Mouse (Mus musculus): ENCODE results near the gene Popdc3. TPM values are rescaled to one million over a fixed set of nuclear protein-coding genes. Genes with fewer than 3 reads are reported as not detected.

The Popdc3 gene
- polyA plus RNA-seq, 1 experiment from 2014 or later, result 0.44 TPM

- no peak overlapping the region for H3K4me2 ChIP-seq (ENCODE audit: low read length)
- DNase-seq (ENCODE audit: low spot score) (no peak), ATAC-seq (no peak)
- WGBS, result 88% methylated on average over 2 of the region's 2 CpGs
- no peaks in the 10 kb centered on the region for H3K36me3 ChIP-seq (ENCODE audit: control insufficient read depth, insufficient read depth, low read length)
- no peaks in the 10 kb centered on the region for H3K9me3 ChIP-seq (replicated peaks; ENCODE audit: control insufficient read depth, low read length)
- H3K4me1 ChIP-seq (ENCODE audit: control insufficient read depth, insufficient read depth, low read length), result no peaks in the 10 kb centered on the region
- H3K27ac ChIP-seq (ENCODE audit: low read depth, low read length), result no peak overlapping the region
- H3K4me3 ChIP-seq (ENCODE audit: low read depth, low read length), result no peak overlapping the region
- no peak overlapping the region for H3K9ac ChIP-seq (ENCODE audit: low read length)
- H3K27me3 ChIP-seq (replicated peaks; ENCODE audit: control insufficient read depth, insufficient read depth, low read length), result no peaks in the 10 kb centered on the region
Observed at GRCm38 (mm10) chr10:45185457-45185856, 7.6 kb downstream of the Popdc3 start.

- ATAC-seq, result no peak
- no peaks in the 10 kb centered on the region for H3K36me3 ChIP-seq (ENCODE audit: control insufficient read depth, insufficient read depth, low read length)
- peaks cover 2% of the 10 kb centered on the region; the same call in 1 of the 2 replicates for H3K4me1 ChIP-seq (ENCODE audit: control insufficient read depth, insufficient read depth, low read length)
- no peak overlapping the region for H3K4me2 ChIP-seq (ENCODE audit: low read length)
- no peaks in the 10 kb centered on the region for H3K27me3 ChIP-seq (replicated peaks; ENCODE audit: control insufficient read depth, insufficient read depth, low read length)
- 69% methylated on average over 14 of the region's 14 CpGs for WGBS
- H3K9me3 ChIP-seq (replicated peaks; ENCODE audit: control insufficient read depth, low read length), result no peaks in the 10 kb centered on the region
- no peak overlapping the region for H3K27ac ChIP-seq (ENCODE audit: low read depth, low read length)
- H3K4me3 ChIP-seq (ENCODE audit: low read depth, low read length), result no peak overlapping the region
- peak; percentile 5 for DNase-seq (ENCODE audit: low spot score)
- no peak overlapping the region for H3K9ac ChIP-seq (ENCODE audit: low read length)
Observed at GRCm38 (mm10) chr10:45193330-45194310, 15.7 kb downstream of the Popdc3 start.

GRCm38 (mm10) chr10:45194531-45194930, 16.6 kb downstream of the Popdc3 start:
- 88% methylated on average over 5 of the region's 5 CpGs for WGBS
- Histone ChIP-seq H3K27me3 (replicated peaks; ENCODE audit: control insufficient read depth, insufficient read depth, low read length) (no peaks in the 10 kb centered on the region), H3K9me3 (replicated peaks; ENCODE audit: control insufficient read depth, low read length) (no peaks in the 10 kb centered on the region), H3K4me3 (ENCODE audit: low read depth, low read length) (no peak overlapping the region), H3K4me2 (ENCODE audit: low read length) (no peak overlapping the region), H3K27ac (ENCODE audit: low read depth, low read length) (no peak overlapping the region), H3K36me3 (ENCODE audit: control insufficient read depth, insufficient read depth, low read length) (no peaks in the 10 kb centered on the region), H3K4me1 (ENCODE audit: control insufficient read depth, insufficient read depth, low read length) (peaks cover 2% of the 10 kb centered on the region; the same call in 1 of the 2 replicates), H3K9ac (ENCODE audit: low read length) (no peak overlapping the region)
- no peak for ATAC-seq
- no peak for DNase-seq (ENCODE audit: low spot score)

- WGBS, result 51% methylated on average over 1 of the region's 1 CpGs
- no peak for ATAC-seq
Observed at GRCm38 (mm10) chr10:45204582-45204981, 26.7 kb downstream of the Popdc3 start.

GRCm38 (mm10) chr10:45210201-45210600, 32.3 kb downstream of the Popdc3 start:
- Histone ChIP-seq H3K36me3 (ENCODE audit: control insufficient read depth, insufficient read depth, low read length) (no peaks in the 10 kb centered on the region), H3K4me2 (ENCODE audit: low read length) (no peak overlapping the region), H3K27ac (ENCODE audit: low read depth, low read length) (no peak overlapping the region), H3K4me1 (ENCODE audit: control insufficient read depth, insufficient read depth, low read length) (no peaks in the 10 kb centered on the region), H3K4me3 (ENCODE audit: low read depth, low read length) (no peak overlapping the region), H3K9me3 (replicated peaks; ENCODE audit: control insufficient read depth, low read length) (no peaks in the 10 kb centered on the region), H3K27me3 (replicated peaks; ENCODE audit: control insufficient read depth, insufficient read depth, low read length) (no peaks in the 10 kb centered on the region), H3K9ac (ENCODE audit: low read length) (no peak overlapping the region)
- ATAC-seq, result no peak
- no peak for DNase-seq (ENCODE audit: low spot score)

More at GRCm38 (mm10) chr10:45204582-45204981, 26.7 kb downstream of the Popdc3 start:
- Histone ChIP-seq H3K27ac (ENCODE audit: low read depth, low read length) (no peak overlapping the region), H3K27me3 (replicated peaks; ENCODE audit: control insufficient read depth, insufficient read depth, low read length) (no peaks in the 10 kb centered on the region), H3K9me3 (replicated peaks; ENCODE audit: control insufficient read depth, low read length) (no peaks in the 10 kb centered on the region), H3K4me3 (ENCODE audit: low read depth, low read length) (no peak overlapping the region), H3K36me3 (ENCODE audit: control insufficient read depth, insufficient read depth, low read length) (no peaks in the 10 kb centered on the region), H3K9ac (ENCODE audit: low read length) (no peak overlapping the region), H3K4me1 (ENCODE audit: control insufficient read depth, insufficient read depth, low read length) (no peaks in the 10 kb centered on the region), H3K4me2 (ENCODE audit: low read length) (no peak overlapping the region)
- no peak for DNase-seq (ENCODE audit: low spot score)

- Histone ChIP-seq H3K27ac (ENCODE audit: low read depth, low read length) (no peak overlapping the region), H3K27me3 (replicated peaks; ENCODE audit: control insufficient read depth, insufficient read depth, low read length) (no peaks in the 10 kb centered on the region), H3K4me1 (ENCODE audit: control insufficient read depth, insufficient read depth, low read length) (no peaks in the 10 kb centered on the region), H3K9me3 (replicated peaks; ENCODE audit: control insufficient read depth, low read length) (no peaks in the 10 kb centered on the region), H3K4me2 (ENCODE audit: low read length) (no peak overlapping the region), H3K36me3 (ENCODE audit: control insufficient read depth, insufficient read depth, low read length) (no peaks in the 10 kb centered on the region), H3K9ac (ENCODE audit: low read length) (no peak overlapping the region), H3K4me3 (ENCODE audit: low read depth, low read length) (no peak overlapping the region)
- no peak for DNase-seq (ENCODE audit: low spot score)
- ATAC-seq, result no peak
- WGBS, result 90% methylated on average over 7 of the region's 7 CpGs
Observed at GRCm38 (mm10) chr10:45216676-45217075, 38.8 kb downstream of the Popdc3 start.

GRCm38 (mm10) chr10:45229954-45230353, 52.1 kb downstream of the Popdc3 start:
- DNase-seq (ENCODE audit: low spot score) (no peak), ATAC-seq (no peak)
- Histone ChIP-seq H3K4me2 (ENCODE audit: low read length) (no peak overlapping the region), H3K9me3 (replicated peaks; ENCODE audit: control insufficient read depth, low read length) (no peaks in the 10 kb centered on the region), H3K27ac (ENCODE audit: low read depth, low read length) (no peak overlapping the region), H3K9ac (ENCODE audit: low read length) (no peak overlapping the region), H3K27me3 (replicated peaks; ENCODE audit: control insufficient read depth, insufficient read depth, low read length) (no peaks in the 10 kb centered on the region), H3K4me1 (ENCODE audit: control insufficient read depth, insufficient read depth, low read length) (no peaks in the 10 kb centered on the region), H3K36me3 (ENCODE audit: control insufficient read depth, insufficient read depth, low read length) (no peaks in the 10 kb centered on the region), H3K4me3 (ENCODE audit: low read depth, low read length) (no peak overlapping the region)
- WGBS, result 64% methylated on average over 4 of the region's 4 CpGs

GRCm38 (mm10) chr10:45233351-45233750, 55.5 kb downstream of the Popdc3 start:
- DNase-seq (ENCODE audit: low spot score) (no peak), ATAC-seq (no peak)
- Histone ChIP-seq H3K27me3 (replicated peaks; ENCODE audit: control insufficient read depth, insufficient read depth, low read length) (no peaks in the 10 kb centered on the region), H3K27ac (ENCODE audit: low read depth, low read length) (no peak overlapping the region), H3K9me3 (replicated peaks; ENCODE audit: control insufficient read depth, low read length) (no peaks in the 10 kb centered on the region), H3K36me3 (ENCODE audit: control insufficient read depth, insufficient read depth, low read length) (no peaks in the 10 kb centered on the region), H3K9ac (ENCODE audit: low read length) (no peak overlapping the region), H3K4me2 (ENCODE audit: low read length) (no peak overlapping the region), H3K4me1 (ENCODE audit: control insufficient read depth, insufficient read depth, low read length) (no peaks in the 10 kb centered on the region), H3K4me3 (ENCODE audit: low read depth, low read length) (no peak overlapping the region)
- 66% methylated on average over 6 of the region's 6 CpGs for WGBS

GRCm38 (mm10) chr10:45236304-45236703, 58.4 kb downstream of the Popdc3 start:
- H3K9ac ChIP-seq (ENCODE audit: low read length), result no peak overlapping the region
- H3K27me3 ChIP-seq (replicated peaks; ENCODE audit: control insufficient read depth, insufficient read depth, low read length), result no peaks in the 10 kb centered on the region
- 37% methylated on average over 3 of the region's 3 CpGs for WGBS
- no peaks in the 10 kb centered on the region for H3K36me3 ChIP-seq (ENCODE audit: control insufficient read depth, insufficient read depth, low read length)
- H3K4me3 ChIP-seq (ENCODE audit: low read depth, low read length), result no peak overlapping the region
- H3K27ac ChIP-seq (ENCODE audit: low read depth, low read length), result no peak overlapping the region
- ATAC-seq (no peak), DNase-seq (ENCODE audit: low spot score) (no peak)
- H3K9me3 ChIP-seq (replicated peaks; ENCODE audit: control insufficient read depth, low read length), result no peaks in the 10 kb centered on the region
- H3K4me1 ChIP-seq (ENCODE audit: control insufficient read depth, insufficient read depth, low read length), result no peaks in the 10 kb centered on the region
- no peak overlapping the region for H3K4me2 ChIP-seq (ENCODE audit: low read length)

All from forebrain, embryonic 14.5 days (tissue).